Mouse (Mus musculus): Measurements from ENCODE around the gene B3gnt3. TPM values are rescaled to one million over a fixed set of nuclear protein-coding genes. Genes with fewer than 3 reads are reported as not detected.
A peak's percentile ranks its signal among the peaks of the same experiment; 100 is the strongest.

Gene B3gnt3
- total and polyA plus RNA-seq, 3 experiments = 0.19 to 0.84 TPM; not detected in 1

DNA sequence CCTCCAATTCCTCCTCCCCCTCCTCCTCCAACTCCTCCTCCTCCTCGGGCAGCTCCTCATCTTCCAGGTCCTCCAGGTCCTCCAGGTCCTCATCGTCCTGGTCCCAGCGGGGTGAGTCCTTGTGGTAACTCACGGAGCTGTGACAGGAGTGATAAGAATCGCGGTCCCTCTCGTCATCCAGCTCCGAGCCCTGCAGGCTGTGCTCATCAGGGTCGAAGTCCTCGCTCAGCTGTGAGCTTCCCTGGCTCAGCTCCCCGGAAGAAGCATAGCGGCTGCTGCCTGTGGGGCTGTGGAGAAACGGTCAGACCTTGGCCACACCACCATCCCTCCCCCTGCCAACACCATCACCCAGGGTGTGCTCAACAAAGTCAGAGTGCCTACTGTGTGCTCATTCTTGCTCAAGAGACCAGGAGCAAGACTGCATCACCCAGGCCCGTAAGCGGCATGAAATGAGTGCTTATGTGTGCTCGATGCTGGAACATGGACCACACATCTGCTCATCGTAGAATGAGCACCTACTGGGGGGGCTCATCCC is 43.0 kb downstream of the B3gnt3 start:
- Histone ChIP-seq H3K27ac (ENCODE audit: control insufficient read depth, low read depth, low read length) (no peak overlapping the region), H3K4me1 (ENCODE audit: control insufficient read depth in 1 of 2, insufficient read depth in 2 of 2, low read length in 2 of 2) (no peaks in the 10 kb centered on the region), H3K9me3 (replicated peaks; ENCODE audit: insufficient read depth, low read length) (no peaks in the 10 kb centered on the region), H3K36me3 (ENCODE audit: control insufficient read depth in 1 of 2, insufficient read depth in 2 of 2, low read length in 2 of 2) (no peaks in the 10 kb centered on the region), H3K27me3 (ENCODE audit: control insufficient read depth in 1 of 2, insufficient read depth in 2 of 2, low read length in 2 of 2) (no peaks in the 10 kb centered on the region; a peak in 1 of 4 replicates), H3K79me2 (ENCODE audit: control insufficient read depth, insufficient read depth, low read length, poor library complexity) (no peaks in the 10 kb centered on the region), H3K9ac (ENCODE audit: control insufficient read depth, low read depth, low read length, poor library complexity, severe bottlenecking) (no peak overlapping the region), H3K4me3 (ENCODE audit: control insufficient read depth in 1 of 2, insufficient read depth in 1 of 2, low read depth in 2 of 2, low read length in 2 of 2) (peak overlapping the region; percentile 38 to 59; a peak in 3 of 4 replicates)
- TF ChIP-seq ETS1 (IDR thresholded peaks at IDR 0.05; ENCODE audit: low read depth, low read length) = peak; percentile 30; the same call in 1 of the 2 replicates
- 0 out of 2 replicates have a peak, but pooled peaks have one; percentile 12 for TF ChIP-seq GATA1 (IDR thresholded peaks at IDR 0.05; ENCODE audit: low read depth, low read length)
- no peak for TF ChIP-seq NRF1 (IDR thresholded peaks at IDR 0.05; ENCODE audit: insufficient read depth, low read depth, low read length, poor library complexity, severe bottlenecking)
- no peak for TF ChIP-seq UBTF (IDR thresholded peaks at IDR 0.05; ENCODE audit: borderline replicate concordance, insufficient read depth, low read depth, low read length)
- peak; percentile 75; the same call in 1 of the 2 replicates for TF ChIP-seq ZKSCAN1 (IDR thresholded peaks at IDR 0.05; ENCODE audit: low read depth, low read length)
- DNase-seq (ENCODE audit: low read depth, low spot score) = peak; percentile 54

DNA sequence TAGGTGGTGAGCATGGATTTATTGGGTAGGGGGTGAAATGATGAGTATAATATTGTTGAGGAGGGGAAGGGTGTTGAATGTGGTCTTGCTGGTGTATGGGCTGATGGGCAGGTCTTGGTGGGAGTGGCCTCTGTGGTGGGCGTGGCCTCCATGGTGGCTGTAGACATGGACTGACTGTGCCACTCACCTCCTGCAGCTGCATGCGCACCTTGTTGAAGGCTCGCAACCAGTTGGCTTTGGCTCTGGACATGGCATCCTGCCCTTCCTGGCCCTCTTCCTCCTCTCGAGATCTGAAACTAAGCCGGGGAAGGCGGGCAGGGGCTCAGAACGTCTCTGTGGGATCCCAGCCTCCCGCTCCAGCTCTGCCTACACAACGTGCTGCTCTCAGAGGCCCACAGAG is 43.8 kb downstream of the B3gnt3 start:
- no peak overlapping the region for H3K27ac ChIP-seq (ENCODE audit: control insufficient read depth, low read depth, low read length)
- H3K27me3 ChIP-seq (ENCODE audit: control insufficient read depth in 1 of 2, insufficient read depth in 2 of 2, low read length in 2 of 2) = no peaks in the 10 kb centered on the region; a peak in 1 of 4 replicates
- H3K4me3 ChIP-seq (ENCODE audit: control insufficient read depth in 1 of 2, insufficient read depth in 1 of 2, low read depth in 2 of 2, low read length in 2 of 2) = peak overlapping the region; percentile 38 to 59
- no peaks in the 10 kb centered on the region for H3K4me1 ChIP-seq (ENCODE audit: control insufficient read depth in 1 of 2, insufficient read depth in 2 of 2, low read length in 2 of 2)
- no peak for DNase-seq (ENCODE audit: low read depth, low spot score)
- no peak overlapping the region for H3K9ac ChIP-seq (ENCODE audit: control insufficient read depth, low read depth, low read length, poor library complexity, severe bottlenecking)
- H3K79me2 ChIP-seq (ENCODE audit: control insufficient read depth, insufficient read depth, low read length, poor library complexity) = no peaks in the 10 kb centered on the region
- no peaks in the 10 kb centered on the region for H3K36me3 ChIP-seq (ENCODE audit: control insufficient read depth in 1 of 2, insufficient read depth in 2 of 2, low read length in 2 of 2)
- TF ChIP-seq TAL1 (IDR thresholded peaks at IDR 0.05; ENCODE audit: low read length) (no peak), GATA1 (IDR thresholded peaks at IDR 0.05; ENCODE audit: low read depth, low read length) (no peak), BHLHE40 (IDR thresholded peaks at IDR 0.05; ENCODE audit: borderline replicate concordance, low read depth, low read length) (no peak), POLR2A (IDR thresholded peaks at IDR 0.05; ENCODE audit: control insufficient read depth in 1 of 2, insufficient read depth in 1 of 2, low read depth in 1 of 2, low read length in 2 of 2, poor library complexity in 1 of 2) (no peak), RCOR1 (IDR thresholded peaks at IDR 0.05; ENCODE audit: low read depth, low read length) (no peak), EP300 (IDR thresholded peaks at IDR 0.05; ENCODE audit: low read depth in 1 of 2, low read length in 2 of 2) (no peak), ETS1 (IDR thresholded peaks at IDR 0.05; ENCODE audit: low read depth, low read length) (no peak), MAZ (IDR thresholded peaks at IDR 0.05; ENCODE audit: low read depth, low read length) (no peak), MYB (IDR thresholded peaks at IDR 0.05; ENCODE audit: low read depth, low read length) (no peak), NELFE (IDR thresholded peaks at IDR 0.05; ENCODE audit: low read depth, low read length) (no peak), UBTF (IDR thresholded peaks at IDR 0.05; ENCODE audit: borderline replicate concordance, insufficient read depth, low read depth, low read length) (no peak), ZMIZ1 (IDR thresholded peaks at IDR 0.05; ENCODE audit: low read depth, low read length) (no peak), USF1 (IDR thresholded peaks at IDR 0.05; ENCODE audit: low read depth, low read length) (no peak)
- no peaks in the 10 kb centered on the region for H3K9me3 ChIP-seq (replicated peaks; ENCODE audit: insufficient read depth, low read length)
